Mouse (Mus musculus): ENCODE measurements around the gene Srrm1. TPM values are rescaled to one million over a fixed set of nuclear protein-coding genes. Genes with fewer than 3 reads are reported as not detected.

The Srrm1 gene
- polyA plus RNA-seq, 1 experiment, result 12.2 TPM

GRCm38 (mm10) chr4:135393381-135393780, 40.3 kb upstream of the Srrm1 start:
- Histone ChIP-seq H3K36me3 (ENCODE audit: control insufficient read depth, insufficient read depth, low read length) (no peaks in the 10 kb centered on the region), H3K27ac (ENCODE audit: insufficient read depth, low read depth, low read length) (no peak overlapping the region), H3K27me3 (ENCODE audit: control insufficient read depth, insufficient read depth, low read length) (peaks cover 11% of the 10 kb centered on the region), H3K4me1 (ENCODE audit: control insufficient read depth, insufficient read depth, insufficient read length, low read length) (peaks cover 5% of the 10 kb centered on the region; the same call in 1 of the 2 replicates), H3K4me3 (ENCODE audit: low read depth, low read length) (no peak overlapping the region)
- TF ChIP-seq POLR2A (IDR thresholded peaks at IDR 0.05; ENCODE audit: low read depth, low read length) (no peak), CTCF (IDR thresholded peaks at IDR 0.05; ENCODE audit: extremely low read depth, insufficient read length, insufficient replicate concordance, low read depth, low read length) (no peak)
- 75% methylated on average over 6 of the region's 6 CpGs for WGBS

- 88% methylated on average over 3 of the region's 3 CpGs for WGBS
- Histone ChIP-seq H3K36me3 (ENCODE audit: control insufficient read depth, insufficient read depth, low read length) (no peaks in the 10 kb centered on the region), H3K4me3 (ENCODE audit: low read depth, low read length) (no peak overlapping the region), H3K4me1 (ENCODE audit: control insufficient read depth, insufficient read depth, insufficient read length, low read length) (peaks cover 3% of the 10 kb centered on the region; the same call in 1 of the 2 replicates), H3K27me3 (ENCODE audit: control insufficient read depth, insufficient read depth, low read length) (peaks cover 5% of the 10 kb centered on the region), H3K27ac (ENCODE audit: insufficient read depth, low read depth, low read length) (no peak overlapping the region)
- TF ChIP-seq CTCF (IDR thresholded peaks at IDR 0.05; ENCODE audit: extremely low read depth, insufficient read length, insufficient replicate concordance, low read depth, low read length), result no peak
- TF ChIP-seq POLR2A (IDR thresholded peaks at IDR 0.05; ENCODE audit: low read depth, low read length), result no peak
These were observed 39.7 kb upstream of the Srrm1 start for GRCm38 (mm10) chr4:135392801-135393200.

- 47% methylated on average over 6 of the region's 6 CpGs for WGBS
- no peak overlapping the region for H3K27ac ChIP-seq (ENCODE audit: insufficient read depth, low read depth, low read length)
- TF ChIP-seq CTCF (IDR thresholded peaks at IDR 0.05; ENCODE audit: extremely low read depth, insufficient read length, insufficient replicate concordance, low read depth, low read length), result no peak
These were observed 37.9 kb upstream of the Srrm1 start for GRCm38 (mm10) chr4:135391014-135391413.

GRCm38 (mm10) chr4:135385614-135386013, 32.5 kb upstream of the Srrm1 start:
- no peak for TF ChIP-seq POLR2A (IDR thresholded peaks at IDR 0.05; ENCODE audit: low read depth, low read length)
- no peak for TF ChIP-seq CTCF (IDR thresholded peaks at IDR 0.05; ENCODE audit: extremely low read depth, insufficient read length, insufficient replicate concordance, low read depth, low read length)
- Histone ChIP-seq H3K36me3 (ENCODE audit: control insufficient read depth, insufficient read depth, low read length) (no peaks in the 10 kb centered on the region), H3K4me3 (ENCODE audit: low read depth, low read length) (no peak overlapping the region), H3K27ac (ENCODE audit: insufficient read depth, low read depth, low read length) (no peak overlapping the region), H3K4me1 (ENCODE audit: control insufficient read depth, insufficient read depth, insufficient read length, low read length) (peaks cover 4% of the 10 kb centered on the region), H3K27me3 (ENCODE audit: control insufficient read depth, insufficient read depth, low read length) (no peaks in the 10 kb centered on the region; the same call in 1 of the 2 replicates)
- WGBS, result 11% methylated on average over 10 of the region's 10 CpGs

More at GRCm38 (mm10) chr4:135391014-135391413, 37.9 kb upstream of the Srrm1 start:
- Histone ChIP-seq H3K4me3 (ENCODE audit: low read depth, low read length) (no peak overlapping the region), H3K27me3 (ENCODE audit: control insufficient read depth, insufficient read depth, low read length) (no peaks in the 10 kb centered on the region), H3K4me1 (ENCODE audit: control insufficient read depth, insufficient read depth, insufficient read length, low read length) (peaks cover under 1% of the 10 kb centered on the region; the same call in 1 of the 2 replicates), H3K36me3 (ENCODE audit: control insufficient read depth, insufficient read depth, low read length) (no peaks in the 10 kb centered on the region)

- 2% methylated on average over 14 of the region's 14 CpGs for WGBS
- Histone ChIP-seq H3K27me3 (ENCODE audit: control insufficient read depth, insufficient read depth, low read length) (no peaks in the 10 kb centered on the region; the same call in 1 of the 2 replicates), H3K4me3 (ENCODE audit: low read depth, low read length) (no peak overlapping the region), H3K36me3 (ENCODE audit: control insufficient read depth, insufficient read depth, low read length) (no peaks in the 10 kb centered on the region), H3K4me1 (ENCODE audit: control insufficient read depth, insufficient read depth, insufficient read length, low read length) (peaks cover 4% of the 10 kb centered on the region), H3K27ac (ENCODE audit: insufficient read depth, low read depth, low read length) (no peak overlapping the region)
- TF ChIP-seq POLR2A (IDR thresholded peaks at IDR 0.05; ENCODE audit: low read depth, low read length), result no peak
- TF ChIP-seq CTCF (IDR thresholded peaks at IDR 0.05; ENCODE audit: extremely low read depth, insufficient read length, insufficient replicate concordance, low read depth, low read length), result peak; percentile 98; the same call in 1 of the 2 replicates
These were observed 29.2 kb upstream of the Srrm1 start for GRCm38 (mm10) chr4:135382316-135382715.

- H3K36me3 ChIP-seq (ENCODE audit: control insufficient read depth, insufficient read depth, low read length), result no peaks in the 10 kb centered on the region
- H3K4me1 ChIP-seq (ENCODE audit: control insufficient read depth, insufficient read depth, insufficient read length, low read length), result peaks cover 4% of the 10 kb centered on the region
- 75% methylated on average over 8 of the region's 8 CpGs for whole genome bisulfite sequencing
- H3K4me3 ChIP-seq (ENCODE audit: low read depth, low read length), result no peak overlapping the region
- no peak overlapping the region for H3K27ac ChIP-seq (ENCODE audit: insufficient read depth, low read depth, low read length)
- TF ChIP-seq POLR2A (IDR thresholded peaks at IDR 0.05; ENCODE audit: low read depth, low read length) (no peak), CTCF (IDR thresholded peaks at IDR 0.05; ENCODE audit: extremely low read depth, insufficient read length, insufficient replicate concordance, low read depth, low read length) (no peak)
- no peaks in the 10 kb centered on the region; the same call in 1 of the 2 replicates for H3K27me3 ChIP-seq (ENCODE audit: control insufficient read depth, insufficient read depth, low read length)
These were observed 28.2 kb upstream of the Srrm1 start for GRCm38 (mm10) chr4:135381355-135381754.

- TF ChIP-seq POLR2A (IDR thresholded peaks at IDR 0.05; ENCODE audit: low read depth, low read length) (no peak), CTCF (IDR thresholded peaks at IDR 0.05; ENCODE audit: extremely low read depth, insufficient read length, insufficient replicate concordance, low read depth, low read length) (no peak)
- Histone ChIP-seq H3K27me3 (ENCODE audit: control insufficient read depth, insufficient read depth, low read length) (no peaks in the 10 kb centered on the region), H3K4me1 (ENCODE audit: control insufficient read depth, insufficient read depth, insufficient read length, low read length) (no peaks in the 10 kb centered on the region), H3K36me3 (ENCODE audit: control insufficient read depth, insufficient read depth, low read length) (no peaks in the 10 kb centered on the region), H3K4me3 (ENCODE audit: low read depth, low read length) (no peak overlapping the region), H3K27ac (ENCODE audit: insufficient read depth, low read depth, low read length) (no peak overlapping the region)
- 80% methylated on average over 11 of the region's 11 CpGs for WGBS
These were observed 24.1 kb upstream of the Srrm1 start for GRCm38 (mm10) chr4:135377241-135377640.
